Mouse (Mus musculus) erythroblast, embryonic 14.5 days (primary cell): ENCODE data around the gene Ubr3.

Experiments used
- GATA1 ChIP-seq: IDR thresholded peaks from 2 replicates; pipeline ENCODE4 v1.6.1; 2012; ENCODE audit warnings: low read length, inconsistent platforms, mixed read lengths
- TAL1 ChIP-seq: IDR thresholded peaks from 3 replicates; pipeline ENCODE4 v1.6.1; 2012; ENCODE audit warnings: low read length, inconsistent platforms, mixed read lengths

- TF ChIP-seq GATA1, result no peak
- no peak for TF ChIP-seq TAL1
Measured at GRCm38 (mm10) chr2:70065116-70065515, 168.1 kb downstream of the Ubr3 start.
